Mouse (Mus musculus): ENCODE measurements around the gene Lmod2.

GRCm38 (mm10) chr6:24609531-24609930, 12.0 kb downstream of the Lmod2 start:
- no peak for TF ChIP-seq CTCF (IDR thresholded peaks at IDR 0.05; ENCODE audit: low read depth, low read length)
- TF ChIP-seq POLR2A (IDR thresholded peaks at IDR 0.05; ENCODE audit: extremely low read depth, insufficient read depth, low read length) = no peak

All from liver, adult 2 months (tissue).